Comparison of ENCODE assay signal across 10 mouse cellular contexts in the genomic region with DNA sequence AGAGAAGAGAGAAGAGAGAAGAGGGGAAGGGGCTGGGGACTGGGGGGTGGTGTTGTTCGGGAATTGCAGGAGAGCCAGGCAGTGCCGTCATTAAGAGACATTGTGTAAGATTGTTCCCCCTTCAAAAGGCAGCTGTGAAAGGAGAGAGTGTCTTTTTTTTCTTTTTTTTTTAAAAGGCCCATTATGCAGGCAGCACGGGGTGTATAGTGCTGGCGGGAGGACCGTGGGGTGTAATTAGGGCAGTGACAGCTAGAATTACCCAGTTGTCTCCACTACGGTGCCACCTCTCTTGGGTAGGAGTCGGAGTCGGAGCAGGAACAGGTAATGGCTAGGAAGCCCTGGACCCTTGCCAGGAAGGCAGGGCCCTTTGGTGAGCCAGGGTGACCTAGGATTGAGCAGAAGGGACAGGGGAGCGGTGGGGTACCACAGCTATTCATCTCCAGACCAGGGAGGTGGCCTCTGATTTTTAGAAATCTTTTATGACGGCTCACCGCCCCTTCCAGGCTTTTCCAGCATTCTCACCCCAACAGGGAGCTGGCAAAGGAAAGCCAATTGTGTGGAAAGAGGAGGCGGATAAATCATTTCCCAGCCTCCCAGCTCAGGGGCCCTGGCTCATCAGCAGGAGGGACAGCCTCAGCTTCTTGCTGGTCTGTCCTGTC.
DNase-seq lines count a peak whose midpoint lies in the region; ATAC-seq lines count a peak whose summit lies in the region.
"Had no signal": no experiment of that assay in that cellular context is flagged by ENCODE, and none has a peak within 500 bp of the region (broad histone marks: within the 10 kb centered on the region; RNA-seq: fewer than 3 reads in every experiment).

No protein-coding gene starts in this region.

- H3K9ac ChIP-seq in forebrain, embryonic 12.5 days, result no peak overlapping the region
- H3K9ac ChIP-seq in neural tube, embryonic 12.5 days, result no peak overlapping the region
- H3K9ac ChIP-seq: liver, embryonic 12.5 days; stomach, embryonic 15.5 days had no signal

- peak; percentile 14 to 17 for DNase-seq in layer of hippocampus, postnatal 10 days (ENCODE audit: low spot score in 2 of 2)
- no peak for DNase-seq in layer of hippocampus, adult 11-12 months (ENCODE audit: low spot score)
- peak; percentile 22 for DNase-seq in brain, embryonic 18.5 days (ENCODE audit: low read depth, low spot score)
- no peak for DNase-seq in spleen, postnatal 10 days (ENCODE audit: low spot score in 2 of 2)
- DNase-seq in gastrocnemius, postnatal 14 days, result no peak

- H3K27me3 ChIP-seq in forebrain, embryonic 12.5 days, result peaks cover 67% of the 10 kb centered on the region
- H3K27me3 ChIP-seq in neural tube, embryonic 12.5 days (replicated peaks), result peaks cover 7% of the 10 kb centered on the region; the same call in 1 of the 2 replicates

- H3K36me3 ChIP-seq in forebrain, embryonic 12.5 days (replicated peaks), result no peaks in the 10 kb centered on the region
- H3K36me3 ChIP-seq in neural tube, embryonic 12.5 days, result no peaks in the 10 kb centered on the region
- H3K36me3 ChIP-seq: heart, embryonic 10.5 days; liver, embryonic 12.5 days; stomach, embryonic 15.5 days had no signal

- intact Hi-C loops in gastrocnemius, postnatal 14 days (cut with DNase I; ENCODE audit: low total_unique reads), result no loop called here

- H3K4me3 ChIP-seq in forebrain, embryonic 12.5 days (replicated peaks), result no peak overlapping the region
- H3K4me3 ChIP-seq in neural tube, embryonic 12.5 days, result no peak overlapping the region
- H3K4me3 ChIP-seq: heart, embryonic 10.5 days; liver, embryonic 12.5 days; stomach, embryonic 15.5 days had no signal

- H3K27ac ChIP-seq in forebrain, embryonic 12.5 days, result peak overlapping the region; percentile 74
- H3K27ac ChIP-seq in neural tube, embryonic 12.5 days, result peak overlapping the region; percentile 4; the same call in 1 of the 2 replicates
- H3K27ac ChIP-seq: heart, embryonic 10.5 days; liver, embryonic 12.5 days; stomach, embryonic 15.5 days had no signal

- H3K9me3 ChIP-seq in forebrain, embryonic 12.5 days, result no peaks in the 10 kb centered on the region
- H3K9me3 ChIP-seq in neural tube, embryonic 12.5 days, result no peaks in the 10 kb centered on the region
- H3K9me3 ChIP-seq: heart, embryonic 10.5 days; liver, embryonic 12.5 days; stomach, embryonic 15.5 days had no signal

- peak; percentile 72 for ATAC-seq in forebrain, embryonic 12.5 days (ENCODE audit: low FRiP score)
- ATAC-seq in neural tube, embryonic 12.5 days (ENCODE audit: low FRiP score, low read depth), result no peak
- ATAC-seq: liver, embryonic 12.5 days had no signal

- WGBS in forebrain, embryonic 12.5 days, result 9% methylated on average over 12 of the region's 12 CpGs
- WGBS in neural tube, embryonic 12.5 days, result 6% methylated on average over 12 of the region's 12 CpGs

- peak overlapping the region; percentile 39 for H3K4me2 ChIP-seq in forebrain, embryonic 12.5 days
- peak overlapping the region; percentile 40 for H3K4me2 ChIP-seq in neural tube, embryonic 12.5 days (replicated peaks)
- H3K4me2 ChIP-seq: liver, embryonic 12.5 days; stomach, embryonic 15.5 days had no signal

- H3K4me1 ChIP-seq in forebrain, embryonic 12.5 days, result peaks cover 45% of the 10 kb centered on the region
- H3K4me1 ChIP-seq in neural tube, embryonic 12.5 days, result peaks cover 16% of the 10 kb centered on the region
- H3K4me1 ChIP-seq: liver, embryonic 12.5 days; stomach, embryonic 15.5 days had no signal

Comparison
In these comparisons a context has a peak if more than half of its experiments do, and no peak if none do; other contexts are left out.
1. DNase-seq: peak in layer of hippocampus, postnatal 10 days (2 of 2) and brain, embryonic 18.5 days (single experiment); none in layer of hippocampus, adult 11-12 months (single experiment), spleen, postnatal 10 days (0 of 2) and gastrocnemius, postnatal 14 days (single experiment).